Mouse (Mus musculus) gastrocnemius, adult 2 months (tissue): ENCODE results near the gene Apobec2. TPM values are rescaled to one million over a fixed set of nuclear protein-coding genes. Genes with fewer than 3 reads are reported as not detected.

Source experiments
- DNase-seq: peaks from one replicate; pipeline ENCODE4 v3.0.0; 2022
- H3K27ac ChIP-seq: fragments of 200-600 bp; 2 replicates; pipeline ENCODE4 v1.8.1; 2022; ENCODE audit warnings: mild to moderate bottlenecking
- H3K4me3 ChIP-seq: fragments of 200-600 bp; 2 replicates; pipeline ENCODE4 v1.8.1; 2022; ENCODE audit warnings: mild to moderate bottlenecking, moderate library complexity
- CTCF ChIP-seq: fragments of 200-600 bp; IDR thresholded peaks from 2 replicates; pipeline ENCODE4 v1.8.1; 2022; ENCODE audit warnings: antibody characterized with exemption, mild to moderate bottlenecking, moderate library complexity
- intact Hi-C: fragments of 180-260 bp; cut with DNase I; formaldehyde crosslinking; loops from one replicate; pipeline ENCODE4 v1.15.1; 2025
- total RNA-seq, 2 experiments: library from RNA; stranded (reverse); gene quantifications; 2 replicates each; pipeline ENCODE4 v1.2.3; 2021

Apobec2 gene
- total RNA-seq, 2 experiments from 2014 or later = 439 to 602 TPM

DNA sequence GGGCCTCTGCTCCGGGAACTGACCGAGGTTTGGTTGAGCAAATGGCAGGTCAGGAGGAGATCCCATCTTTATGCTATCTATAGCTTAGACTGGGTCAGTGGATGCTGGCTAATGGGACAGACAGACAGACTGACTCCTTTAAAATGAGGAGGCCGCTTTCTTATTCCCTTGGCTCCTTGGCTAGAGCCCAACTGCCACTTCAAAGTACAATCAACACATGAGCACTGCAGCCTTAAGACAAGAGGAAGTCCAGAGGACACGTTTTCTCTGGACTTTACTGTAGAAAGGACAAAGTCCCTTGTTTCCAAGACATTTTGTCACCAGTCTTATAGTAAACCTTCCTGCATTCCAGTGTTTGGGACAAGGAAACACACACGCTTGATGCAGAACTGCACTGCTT lies 41.3 kb downstream of the Apobec2 start:
- intact Hi-C loops = no loop called here

GRCm38 (mm10) chr17:48389442-48389841 lies 43.3 kb downstream of the Apobec2 start:
- no peak for TF ChIP-seq CTCF
- DNase-seq = no peak
- Histone ChIP-seq H3K27ac (no peak overlapping the region), H3K4me3 (no peak overlapping the region)
- intact Hi-C loops = no loop called here

More for the DNA sequence above, 41.3 kb downstream of the Apobec2 start:
- DNase-seq = no peak
- TF ChIP-seq CTCF = no peak
- H3K27ac ChIP-seq = no peak overlapping the region
- no peak overlapping the region for H3K4me3 ChIP-seq

GRCm38 (mm10) chr17:48388666-48389065 lies 44.1 kb downstream of the Apobec2 start:
- Histone ChIP-seq H3K27ac (no peak overlapping the region), H3K4me3 (no peak overlapping the region)
- DNase-seq = no peak
- intact Hi-C loops = no loop called here
- TF ChIP-seq CTCF = no peak

DNA sequence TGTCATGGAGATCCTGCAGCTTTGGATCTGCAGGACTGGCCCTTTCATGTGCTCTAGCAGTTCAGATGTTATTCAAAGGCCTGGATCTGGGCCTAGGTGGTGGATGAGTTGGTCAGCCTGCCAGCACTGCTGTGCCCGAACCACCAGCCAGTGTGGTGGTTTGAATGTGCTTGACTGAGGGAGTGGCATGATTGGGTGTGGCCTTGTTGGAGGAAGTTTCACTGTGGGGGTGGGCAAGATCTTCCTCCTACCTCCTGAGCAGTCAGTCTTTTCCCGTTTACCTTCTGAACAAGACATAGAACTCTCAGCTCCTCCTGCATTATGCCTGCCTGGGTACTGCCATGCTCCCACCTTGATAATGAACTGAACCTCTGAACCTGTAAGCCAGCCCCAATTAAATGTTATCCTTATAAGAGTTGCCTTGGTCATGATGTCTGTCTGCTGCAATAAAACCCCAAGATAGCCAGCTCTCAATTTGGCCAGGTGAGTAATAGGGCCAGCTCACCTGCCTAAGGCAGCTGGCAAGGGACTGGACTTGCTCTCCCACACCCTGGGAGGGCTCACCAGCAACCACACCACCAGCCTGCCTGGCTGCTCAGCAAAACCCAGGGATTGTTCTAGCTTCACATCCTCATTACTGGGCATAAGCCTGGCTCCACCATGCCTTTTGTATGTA lies 46.8 kb downstream of the Apobec2 start:
- TF ChIP-seq CTCF = no peak
- intact Hi-C loops = no loop called here
- no peak overlapping the region for H3K27ac ChIP-seq
- no peak for DNase-seq
- H3K4me3 ChIP-seq = no peak overlapping the region

- intact Hi-C loops = no loop called here
- TF ChIP-seq CTCF = no peak
- no peak overlapping the region for H3K27ac ChIP-seq
- H3K4me3 ChIP-seq = no peak overlapping the region
- no peak for DNase-seq
Measured at GRCm38 (mm10) chr17:48379050-48379449, 53.7 kb downstream of the Apobec2 start.

GRCm38 (mm10) chr17:48376102-48376501 lies 56.6 kb downstream of the Apobec2 start:
- intact Hi-C loops = no loop called here
- Histone ChIP-seq H3K4me3 (no peak overlapping the region), H3K27ac (no peak overlapping the region)
- no peak for DNase-seq
- no peak for TF ChIP-seq CTCF

GRCm38 (mm10) chr17:48372987-48373386 lies 59.7 kb downstream of the Apobec2 start:
- intact Hi-C loops = no loop called here
- Histone ChIP-seq H3K27ac (no peak overlapping the region), H3K4me3 (no peak overlapping the region)
- no peak for TF ChIP-seq CTCF
- DNase-seq = no peak

DNA sequence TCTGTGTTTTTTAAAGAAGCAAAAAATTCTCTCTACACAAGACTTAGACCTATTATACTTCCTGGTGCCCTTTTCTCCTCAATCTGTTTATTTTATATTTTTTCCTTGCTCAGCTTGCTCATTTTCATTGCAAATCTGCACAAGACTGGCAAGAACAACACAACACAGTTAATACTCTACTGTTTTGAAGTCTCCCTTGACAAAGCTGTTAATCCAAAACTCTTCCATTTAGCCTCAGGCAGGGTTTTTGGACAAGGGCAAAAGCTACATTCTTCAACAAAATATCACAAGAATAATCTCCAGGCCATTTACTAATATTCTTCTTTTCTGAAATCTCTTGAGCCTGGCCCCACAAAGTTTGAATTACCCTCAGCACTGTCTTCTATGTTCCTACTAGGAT lies 61.1 kb downstream of the Apobec2 start:
- Histone ChIP-seq H3K27ac (no peak overlapping the region), H3K4me3 (no peak overlapping the region)
- no peak for TF ChIP-seq CTCF
- no peak for DNase-seq
- intact Hi-C loops = no loop called here

Other genes starting within 250 kb of the Apobec2 start
- not detected for gene Trem1, start 200.2 kb downstream of the Apobec2 start, total RNA-seq
- gene Trem3, start 185.2 kb downstream of the Apobec2 start, total RNA-seq = not detected
- not detected for gene Treml4, start 168.6 kb downstream of the Apobec2 start, total RNA-seq
- not detected for gene Treml2, start 133.4 kb downstream of the Apobec2 start, total RNA-seq
- not detected for gene B430306N03Rik, start 116.8 kb downstream of the Apobec2 start, total RNA-seq
- under 1 TPM in 1 of 2 experiments, not detected in 1; 0.15 TPM for gene Trem2, start 86.5 kb downstream of the Apobec2 start, total RNA-seq
- gene Treml1, start 73.0 kb downstream of the Apobec2 start, total RNA-seq = not detected
- gene Nfya, start 23.0 kb downstream of the Apobec2 start, total RNA-seq = 1 to 10 TPM; 6.1 to 9.4 TPM
- 10 to 100 TPM; 11.1 to 12.4 TPM for gene Oard1, start 22.9 kb downstream of the Apobec2 start, total RNA-seq
- gene Tspo2, start 18.6 kb upstream of the Apobec2 start, total RNA-seq = not detected
- not detected for gene Unc5cl, start 22.0 kb upstream of the Apobec2 start, total RNA-seq